Mouse (Mus musculus): ENCODE measurements at regions not wholly inside any gene's neighbourhood (a gene's known extent, or its start where the extent isn't known, plus 50 kb on each side); places are given as distances from the start of the nearest gene placed in this dataset.

GRCm38 (mm10) chr11:111582980-111583379 lies 517.0 kb downstream of the Kcnj2 start:
- no peak for ATAC-seq (ENCODE audit: insufficient number of reproducible peaks, insufficient read depth, low FRiP score, low TSS enrichment, low read depth)

GRCm38 (mm10) chr11:111583606-111584005 lies 517.6 kb downstream of the Kcnj2 start:
- Histone ChIP-seq H3K27me3 (no peaks in the 10 kb centered on the region), H3K27ac (peak overlapping the region; percentile 37; the same call in 1 of the 2 replicates), H3K9me3 (no peaks in the 10 kb centered on the region), H3K4me2 (peak overlapping the region; percentile 34), H3K4me3 (replicated peaks) (no peak overlapping the region; the same call in 1 of the 2 replicates), H3K36me3 (no peaks in the 10 kb centered on the region), H3K9ac (replicated peaks) (no peak overlapping the region), H3K4me1 (replicated peaks) (peaks cover 11% of the 10 kb centered on the region)
- WGBS: 48% methylated on average over 13 of the region's 13 CpGs
- ATAC-seq (ENCODE audit: insufficient number of reproducible peaks, insufficient read depth, low FRiP score, low TSS enrichment, low read depth): 0 out of 2 replicates have a peak, but pooled peaks have one; percentile 37

More at GRCm38 (mm10) chr11:111582980-111583379, 517.0 kb downstream of the Kcnj2 start:
- H3K4me3 ChIP-seq (replicated peaks): no peak overlapping the region
- H3K27me3 ChIP-seq: no peaks in the 10 kb centered on the region
- peak overlapping the region; percentile 37; the same call in 1 of the 2 replicates for H3K27ac ChIP-seq
- H3K4me1 ChIP-seq (replicated peaks): peaks cover 15% of the 10 kb centered on the region
- no peaks in the 10 kb centered on the region for H3K36me3 ChIP-seq
- no peak overlapping the region for H3K9ac ChIP-seq (replicated peaks)
- no peaks in the 10 kb centered on the region for H3K9me3 ChIP-seq
- H3K4me2 ChIP-seq: peak overlapping the region; percentile 34
- 56% methylated on average over 4 of the region's 4 CpGs for WGBS

- no peaks in the 10 kb centered on the region for H3K9me3 ChIP-seq
- H3K4me3 ChIP-seq (replicated peaks): no peak overlapping the region
- no peaks in the 10 kb centered on the region for H3K36me3 ChIP-seq
- H3K27ac ChIP-seq: no peak overlapping the region
- no peak overlapping the region for H3K9ac ChIP-seq (replicated peaks)
- ATAC-seq (ENCODE audit: insufficient number of reproducible peaks, insufficient read depth, low FRiP score, low TSS enrichment, low read depth): no peak
- no peaks in the 10 kb centered on the region for H3K27me3 ChIP-seq
- H3K4me1 ChIP-seq (replicated peaks): no peaks in the 10 kb centered on the region
- no peak overlapping the region for H3K4me2 ChIP-seq
These were observed 533.5 kb downstream of the Kcnj2 start for GRCm38 (mm10) chr11:111599456-111599855.

- Histone ChIP-seq H3K4me3 (replicated peaks) (no peak overlapping the region), H3K27me3 (no peaks in the 10 kb centered on the region), H3K4me2 (no peak overlapping the region), H3K27ac (no peak overlapping the region), H3K9me3 (no peaks in the 10 kb centered on the region), H3K4me1 (replicated peaks) (no peaks in the 10 kb centered on the region), H3K9ac (replicated peaks) (no peak overlapping the region), H3K36me3 (no peaks in the 10 kb centered on the region)
- WGBS: 80% methylated on average over 11 of the region's 11 CpGs
- ATAC-seq (ENCODE audit: insufficient number of reproducible peaks, insufficient read depth, low FRiP score, low TSS enrichment, low read depth): no peak
These were observed 539.2 kb downstream of the Kcnj2 start for GRCm38 (mm10) chr11:111605146-111605545.

- no peak overlapping the region for H3K27ac ChIP-seq
- no peaks in the 10 kb centered on the region for H3K4me1 ChIP-seq (replicated peaks)
- H3K4me2 ChIP-seq: no peak overlapping the region
- H3K9me3 ChIP-seq: no peaks in the 10 kb centered on the region
- WGBS: 71% methylated on average over 5 of the region's 5 CpGs
- no peak overlapping the region for H3K9ac ChIP-seq (replicated peaks)
- H3K36me3 ChIP-seq: no peaks in the 10 kb centered on the region
- no peak for ATAC-seq (ENCODE audit: insufficient number of reproducible peaks, insufficient read depth, low FRiP score, low TSS enrichment, low read depth)
- no peaks in the 10 kb centered on the region for H3K27me3 ChIP-seq
- H3K4me3 ChIP-seq (replicated peaks): no peak overlapping the region
These were observed 544.6 kb downstream of the Kcnj2 start for GRCm38 (mm10) chr11:111610522-111611015.

GRCm38 (mm10) chr11:111643603-111644002 lies 577.6 kb downstream of the Kcnj2 start:
- H3K4me3 ChIP-seq (replicated peaks): no peak overlapping the region
- H3K9me3 ChIP-seq: no peaks in the 10 kb centered on the region
- H3K9ac ChIP-seq (replicated peaks): no peak overlapping the region
- 88% methylated on average over 7 of the region's 7 CpGs for WGBS
- no peak overlapping the region for H3K4me2 ChIP-seq
- no peaks in the 10 kb centered on the region for H3K36me3 ChIP-seq
- H3K27me3 ChIP-seq: no peaks in the 10 kb centered on the region
- no peak overlapping the region for H3K27ac ChIP-seq
- ATAC-seq (ENCODE audit: insufficient number of reproducible peaks, insufficient read depth, low FRiP score, low TSS enrichment, low read depth): no peak
- H3K4me1 ChIP-seq (replicated peaks): no peaks in the 10 kb centered on the region

GRCm38 (mm10) chr11:111652882-111653281 lies 586.9 kb downstream of the Kcnj2 start:
- no peak for ATAC-seq (ENCODE audit: insufficient number of reproducible peaks, insufficient read depth, low FRiP score, low TSS enrichment, low read depth)
- no peaks in the 10 kb centered on the region for H3K36me3 ChIP-seq
- no peak overlapping the region for H3K4me2 ChIP-seq
- H3K27ac ChIP-seq: no peak overlapping the region
- H3K27me3 ChIP-seq: no peaks in the 10 kb centered on the region; the same call in 1 of the 2 replicates
- no peaks in the 10 kb centered on the region for H3K9me3 ChIP-seq
- 21% methylated on average over 3 of the region's 3 CpGs for WGBS
- no peak overlapping the region for H3K4me3 ChIP-seq (replicated peaks)
- 0 out of 2 replicates have a peak, but pooled peaks cover 4% of the 10 kb centered on the region for H3K4me1 ChIP-seq (replicated peaks)
- no peak overlapping the region for H3K9ac ChIP-seq (replicated peaks)

GRCm38 (mm10) chr11:111657778-111658177 lies 591.8 kb downstream of the Kcnj2 start:
- peaks cover 13% of the 10 kb centered on the region; the same call in 1 of the 2 replicates for H3K4me1 ChIP-seq (replicated peaks)

GRCm38 (mm10) chr11:111658362-111659309 lies 592.7 kb downstream of the Kcnj2 start:
- Histone ChIP-seq H3K36me3 (no peaks in the 10 kb centered on the region), H3K4me3 (replicated peaks) (no peak overlapping the region), H3K4me2 (no peak overlapping the region), H3K9me3 (no peaks in the 10 kb centered on the region), H3K9ac (replicated peaks) (no peak overlapping the region), H3K27me3 (no peaks in the 10 kb centered on the region), H3K4me1 (replicated peaks) (peaks cover 17% of the 10 kb centered on the region; the same call in 1 of the 2 replicates), H3K27ac (peak overlapping the region; percentile 64; the same call in 1 of the 2 replicates)
- WGBS: 39% methylated on average over 15 of the region's 15 CpGs
- ATAC-seq (ENCODE audit: insufficient number of reproducible peaks, insufficient read depth, low FRiP score, low TSS enrichment, low read depth): no peak

More at GRCm38 (mm10) chr11:111657778-111658177, 591.8 kb downstream of the Kcnj2 start:
- H3K9me3 ChIP-seq: no peaks in the 10 kb centered on the region
- no peak overlapping the region for H3K27ac ChIP-seq
- H3K4me3 ChIP-seq (replicated peaks): no peak overlapping the region
- ATAC-seq (ENCODE audit: insufficient number of reproducible peaks, insufficient read depth, low FRiP score, low TSS enrichment, low read depth): no peak
- H3K36me3 ChIP-seq: no peaks in the 10 kb centered on the region
- H3K27me3 ChIP-seq: no peaks in the 10 kb centered on the region
- no peak overlapping the region for H3K9ac ChIP-seq (replicated peaks)
- no peak overlapping the region for H3K4me2 ChIP-seq
- WGBS: 97% methylated on average over 9 of the region's 9 CpGs

GRCm38 (mm10) chr11:111663269-111663668 lies 597.3 kb downstream of the Kcnj2 start:
- WGBS: 17% methylated on average over 3 of the region's 3 CpGs
- Histone ChIP-seq H3K9ac (replicated peaks) (no peak overlapping the region), H3K4me2 (no peak overlapping the region), H3K27me3 (no peaks in the 10 kb centered on the region), H3K4me3 (replicated peaks) (no peak overlapping the region), H3K27ac (no peak overlapping the region), H3K36me3 (no peaks in the 10 kb centered on the region), H3K9me3 (no peaks in the 10 kb centered on the region), H3K4me1 (replicated peaks) (peaks cover 18% of the 10 kb centered on the region; the same call in 1 of the 2 replicates)
- ATAC-seq (ENCODE audit: insufficient number of reproducible peaks, insufficient read depth, low FRiP score, low TSS enrichment, low read depth): no peak

GRCm38 (mm10) chr11:111666336-111666735 lies 600.4 kb downstream of the Kcnj2 start:
- H3K27me3 ChIP-seq: no peaks in the 10 kb centered on the region
- no peak overlapping the region for H3K4me3 ChIP-seq (replicated peaks)
- no peak for ATAC-seq (ENCODE audit: insufficient number of reproducible peaks, insufficient read depth, low FRiP score, low TSS enrichment, low read depth)
- no peak overlapping the region for H3K4me2 ChIP-seq
- H3K36me3 ChIP-seq: no peaks in the 10 kb centered on the region
- H3K27ac ChIP-seq: no peak overlapping the region
- WGBS: 27% methylated on average over 6 of the region's 6 CpGs
- no peaks in the 10 kb centered on the region for H3K9me3 ChIP-seq
- no peak overlapping the region for H3K9ac ChIP-seq (replicated peaks)
- peaks cover 11% of the 10 kb centered on the region; the same call in 1 of the 2 replicates for H3K4me1 ChIP-seq (replicated peaks)

Data from limb, embryonic 12.5 days (tissue).